Mouse (Mus musculus) embryonic fibroblast, embryonic 13.5 days (primary cell): Measurements from ENCODE around the gene Ccnyl1.

Source experiments
- CTCF ChIP-seq: IDR thresholded peaks from 2 replicates; pipeline ENCODE4 v1.5.1; 2011; ENCODE audit warnings: mild to moderate bottlenecking, control low read depth, low read length, moderate library complexity, borderline replicate concordance; ENCODE audit not compliant: insufficient read depth
- POLR2A ChIP-seq: IDR thresholded peaks from 2 replicates; pipeline ENCODE4 v1.6.1; 2011; ENCODE audit warnings: low read depth, mild to moderate bottlenecking, control low read depth, low read length, moderate library complexity

DNA sequence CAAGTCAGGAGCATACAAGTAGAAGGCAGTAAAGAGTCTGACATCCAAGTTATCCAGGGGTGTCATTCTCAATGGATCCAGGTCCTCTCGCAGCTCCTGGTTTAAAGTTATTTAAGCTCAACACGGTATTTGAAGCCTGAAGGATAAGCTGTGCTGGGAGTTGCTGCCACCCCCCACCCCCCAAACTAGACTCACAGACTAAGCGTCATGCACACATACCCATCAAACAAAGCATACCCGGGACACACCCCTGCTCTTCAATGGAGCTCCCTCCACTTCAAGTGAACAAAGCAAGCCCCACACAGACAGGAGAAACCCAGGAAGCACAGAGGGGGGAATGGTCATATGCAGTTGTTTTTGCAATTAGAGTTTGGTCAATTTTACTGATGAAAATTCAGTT lies 39.8 kb downstream of the Ccnyl1 start:
- TF ChIP-seq CTCF (no peak), POLR2A (no peak)
